Mouse (Mus musculus): ENCODE results near the gene Inka1.

Inka1 gene

GRCm38 (mm10) chr9:107955613-107956289 is 29.9 kb downstream of the Inka1 start:
- no peak for DNase-seq (ENCODE audit: low spot score)

- peak; percentile 98 for DNase-seq (ENCODE audit: low spot score)
Observed at GRCm38 (mm10) chr9:107950460-107951355, 35.0 kb downstream of the Inka1 start.

GRCm38 (mm10) chr9:107949922-107950235 is 35.8 kb downstream of the Inka1 start, which contains the start of gene Traip:
TSS of gene Traip (plus strand) at chr9:107950136.
- DNase-seq (ENCODE audit: low spot score): no peak

- DNase-seq (ENCODE audit: low spot score): no peak
Observed at GRCm38 (mm10) chr9:107949184-107949921, 36.3 kb downstream of the Inka1 start.

GRCm38 (mm10) chr9:107947241-107948194 is 38.2 kb downstream of the Inka1 start:
- DNase-seq (ENCODE audit: low spot score): no peak

- DNase-seq (ENCODE audit: low spot score): no peak
Observed at GRCm38 (mm10) chr9:107936831-107937230, 48.8 kb downstream of the Inka1 start.

GRCm38 (mm10) chr9:107936215-107936822 is 49.4 kb downstream of the Inka1 start:
- DNase-seq (ENCODE audit: low spot score): peak; percentile 34

GRCm38 (mm10) chr9:107935790-107936214 is 49.9 kb downstream of the Inka1 start:
- DNase-seq (ENCODE audit: low spot score): peak; percentile 49

- DNase-seq (ENCODE audit: low spot score): no peak
Observed at GRCm38 (mm10) chr9:107935374-107935773, 50.3 kb downstream of the Inka1 start, which contains the start of gene Camkv. TSS of gene Camkv (plus strand) at chr9:107935674.

Data from retina, embryonic 14.5 days (tissue).